Mouse (Mus musculus) retina, postnatal 7 days (tissue): ENCODE results near the gene Tctn3.
A peak's percentile ranks its signal among the peaks of the same experiment; 100 is the strongest.

Source experiments
- DNase-seq: peaks from one replicate; pipeline ENCODE4 v3.0.0-alpha.2; 2012; ENCODE audit warnings: low read depth, low spot score

Tctn3 gene

GRCm38 (mm10) chr19:40611830-40612506 lies at the start of gene Tctn3, which contains the start of gene Entpd1:
Tctn3 (minus strand) TSS chr19:40612233.
Entpd1 (plus strand) TSS chr19:40612366.
- DNase-seq = peak; percentile 96

- DNase-seq = no peak
Observed at GRCm38 (mm10) chr19:40661108-40661507, 49.1 kb upstream of the Tctn3 start.

GRCm38 (mm10) chr19:40660510-40660909 lies 48.5 kb upstream of the Tctn3 start:
- no peak for DNase-seq

GRCm38 (mm10) chr19:40659651-40660478 lies 47.8 kb upstream of the Tctn3 start:
- DNase-seq = no peak

- DNase-seq = no peak
Observed at GRCm38 (mm10) chr19:40658935-40659334, 46.9 kb upstream of the Tctn3 start.

GRCm38 (mm10) chr19:40658281-40658680 lies 46.2 kb upstream of the Tctn3 start:
- DNase-seq = no peak

GRCm38 (mm10) chr19:40656207-40656606 lies 44.2 kb upstream of the Tctn3 start:
- DNase-seq = no peak

- no peak for DNase-seq
Observed at GRCm38 (mm10) chr19:40650090-40650489, 38.1 kb upstream of the Tctn3 start.

GRCm38 (mm10) chr19:40647319-40648158 lies 35.5 kb upstream of the Tctn3 start:
- no peak for DNase-seq

GRCm38 (mm10) chr19:40646379-40646778 lies 34.3 kb upstream of the Tctn3 start:
- DNase-seq = no peak

- no peak for DNase-seq
Observed at GRCm38 (mm10) chr19:40643846-40644245, 31.8 kb upstream of the Tctn3 start.

- no peak for DNase-seq
Observed at GRCm38 (mm10) chr19:40640799-40641198, 28.8 kb upstream of the Tctn3 start.

- no peak for DNase-seq
Observed at GRCm38 (mm10) chr19:40639729-40640304, 27.8 kb upstream of the Tctn3 start.

- no peak for DNase-seq
Observed at GRCm38 (mm10) chr19:40638582-40638981, 26.5 kb upstream of the Tctn3 start.

- DNase-seq = no peak
Observed at GRCm38 (mm10) chr19:40637601-40638000, 25.6 kb upstream of the Tctn3 start.

- DNase-seq = no peak
Observed at GRCm38 (mm10) chr19:40637091-40637490, 25.1 kb upstream of the Tctn3 start.

GRCm38 (mm10) chr19:40633144-40633543 lies 21.1 kb upstream of the Tctn3 start:
- DNase-seq = no peak

- no peak for DNase-seq
Observed at GRCm38 (mm10) chr19:40632668-40633067, 20.6 kb upstream of the Tctn3 start.

GRCm38 (mm10) chr19:40632193-40632592 lies 20.2 kb upstream of the Tctn3 start:
- no peak for DNase-seq

GRCm38 (mm10) chr19:40630606-40631005 lies 18.6 kb upstream of the Tctn3 start:
- no peak for DNase-seq

- DNase-seq = no peak
Observed at GRCm38 (mm10) chr19:40630096-40630495, 18.1 kb upstream of the Tctn3 start.

GRCm38 (mm10) chr19:40628950-40629349 lies 16.9 kb upstream of the Tctn3 start:
- no peak for DNase-seq
